In genomic region chr11:51257006-51257405, GRCm38 (mm10) we compare ENCODE assay signal across 25 mouse cellular contexts. TPM values are rescaled to one million over a fixed set of nuclear protein-coding genes. Genes with fewer than 3 reads are reported as not detected.
DNase-seq lines count a peak whose midpoint lies in the region; ATAC-seq lines count a peak whose summit lies in the region.
"Had no signal": no experiment of that assay in that cellular context is flagged by ENCODE, and none has a peak within 500 bp of the region (broad histone marks: within the 10 kb centered on the region; RNA-seq: fewer than 3 reads in every experiment).

No protein-coding gene starts in this region.

- DNase-seq in heart, adult 11 months, result peak; percentile 50
- DNase-seq in heart, postnatal 4 days, result no peak
- DNase-seq in 416B (ENCODE audit: low read depth), result peak; percentile 29
- no peak for DNase-seq in natural killer cell, adult 2 months (ENCODE audit: low spot score in 2 of 2)
- DNase-seq: adrenal gland, adult 2 months; adrenal gland, postnatal 10 days; adrenal gland, postnatal 25 days; cerebellum, adult 11 months; cerebellum, adult 18-20 months; cerebellum, adult 8-10 months; cerebellum, adult 9-11 months; cerebellum, postnatal 25 days; forebrain, postnatal 0 days had no signal

- no peaks in the 10 kb centered on the region for H3K36me3 ChIP-seq in kidney, embryonic 16.5 days (ENCODE audit: insufficient read depth, low read length)
- H3K36me3 ChIP-seq: embryonic facial prominence, embryonic 10.5 days; embryonic facial prominence, embryonic 12.5 days; forebrain, embryonic 15.5 days had no signal

- H3K27me3 ChIP-seq in kidney, embryonic 16.5 days (ENCODE audit: insufficient read depth, low read length), result no peaks in the 10 kb centered on the region
- H3K27me3 ChIP-seq: embryonic facial prominence, embryonic 12.5 days; forebrain, embryonic 13.5 days; forebrain, embryonic 15.5 days had no signal

- H3K4me3 ChIP-seq in kidney, embryonic 16.5 days (ENCODE audit: low read length), result no peak overlapping the region
- H3K4me3 ChIP-seq: embryonic facial prominence, embryonic 10.5 days; embryonic facial prominence, embryonic 12.5 days; forebrain, embryonic 13.5 days; forebrain, embryonic 15.5 days had no signal

- 87% methylated on average over 4 of the region's 4 CpGs for WGBS in kidney, embryonic 16.5 days

- no peak overlapping the region for H3K27ac ChIP-seq in kidney, embryonic 16.5 days (ENCODE audit: low read length)
- H3K27ac ChIP-seq: embryonic facial prominence, embryonic 10.5 days; embryonic facial prominence, embryonic 12.5 days; forebrain, embryonic 13.5 days; forebrain, embryonic 15.5 days had no signal

- no peaks in the 10 kb centered on the region for H3K4me1 ChIP-seq in kidney, embryonic 16.5 days (ENCODE audit: insufficient read depth, low read length)
- H3K4me1 ChIP-seq: embryonic facial prominence, embryonic 12.5 days; forebrain, embryonic 13.5 days; forebrain, embryonic 15.5 days had no signal

- no peak overlapping the region for H3K4me2 ChIP-seq in kidney, embryonic 16.5 days (replicated peaks; ENCODE audit: low read depth, low read length)
- H3K4me2 ChIP-seq: embryonic facial prominence, embryonic 12.5 days; forebrain, embryonic 13.5 days; forebrain, embryonic 15.5 days had no signal

- no peak overlapping the region for H3K9ac ChIP-seq in kidney, embryonic 16.5 days (replicated peaks; ENCODE audit: low read length)
- H3K9ac ChIP-seq: embryonic facial prominence, embryonic 12.5 days; forebrain, embryonic 13.5 days; forebrain, embryonic 15.5 days; forebrain, postnatal 0 days had no signal

- ATAC-seq in megakaryocyte, adult 5-6 weeks (ENCODE audit: poor library complexity, severe bottlenecking), result peak; percentile 52
- ATAC-seq in kidney, embryonic 16.5 days (ENCODE audit: low FRiP score, low TSS enrichment), result no peak
- ATAC-seq: forebrain, embryonic 13.5 days; forebrain, embryonic 15.5 days; forebrain, postnatal 0 days had no signal

- H3K9me3 ChIP-seq in kidney, embryonic 16.5 days (ENCODE audit: low read length), result no peaks in the 10 kb centered on the region
- H3K9me3 ChIP-seq: embryonic facial prominence, embryonic 10.5 days; embryonic facial prominence, embryonic 12.5 days; forebrain, embryonic 13.5 days; forebrain, embryonic 15.5 days had no signal

RNA-seq across cellular contexts. Expression of gene Clk4, which starts 4.5 kb away (rescaled TPM):
- 10 to 100 TPM; 49.5 to 55.0 TPM for total RNA-seq in heart, postnatal 4 days (2021)
- total RNA-seq in megakaryocyte, adult 5-6 weeks (2015), result 152 and 158 TPM in 2 replicates
- total RNA-seq in megakaryocyte, adult 5-6 weeks (2017), result 162 and 164 TPM in 2 replicates
- 113 and 128 TPM in 2 replicates for polyA plus RNA-seq in kidney, embryonic 16.5 days (2015; fragmentation: Nextera tagmentation; extraction: Ambion mirVana)

RNA-seq across cellular contexts. Expression of gene BC049762, which starts 5.8 kb away (rescaled TPM):
- total RNA-seq in heart, postnatal 4 days (2021), result not detected
- total RNA-seq in megakaryocyte, adult 5-6 weeks (2015), result not detected in 2 replicates
- not detected in 2 replicates for total RNA-seq in megakaryocyte, adult 5-6 weeks (2017)
- polyA plus RNA-seq in kidney, embryonic 16.5 days (2015; fragmentation: Nextera tagmentation; extraction: Ambion mirVana), result 0.21 and 0.29 TPM in 2 replicates
- total RNA-seq: adrenal gland, postnatal 25 days; forebrain, postnatal 0 days; MEL had no signal
- polyA plus RNA-seq: cortical plate, adult 2 months had no signal

RNA-seq across cellular contexts. Expression of gene Col23a1, which starts 32.7 kb away (rescaled TPM):
- 1 to 10 TPM; 5.7 to 6.0 TPM for total RNA-seq in heart, postnatal 4 days (2021)
- total RNA-seq in megakaryocyte, adult 5-6 weeks (2015), result 0.60 and 3.1 TPM in 2 replicates
- total RNA-seq in megakaryocyte, adult 5-6 weeks (2017), result 0.04 and 1.2 TPM in 2 replicates
- polyA plus RNA-seq in kidney, embryonic 16.5 days (2015; fragmentation: Nextera tagmentation; extraction: Ambion mirVana), result 5.2 and 5.8 TPM in 2 replicates

RNA-seq across cellular contexts. Expression of gene Gm12569, which starts 36.7 kb away (rescaled TPM):
- total RNA-seq in heart, postnatal 4 days (2021), result not detected
- total RNA-seq in megakaryocyte, adult 5-6 weeks (2015), result not detected in 2 replicates
- total RNA-seq in megakaryocyte, adult 5-6 weeks (2017), result not detected in 2 replicates
- polyA plus RNA-seq in kidney, embryonic 16.5 days (2015; fragmentation: Nextera tagmentation; extraction: Ambion mirVana), result not detected in 2 replicates
- total RNA-seq: adrenal gland, adult 2 months; adrenal gland, postnatal 10 days; adrenal gland, postnatal 25 days; adrenal gland, postnatal 4 days; forebrain, postnatal 0 days; MEL had no signal
- polyA plus RNA-seq: adrenal gland, adult 2 months; brain, embryonic 14.5 days; cortical plate, adult 2 months; embryonic facial prominence, embryonic 10.5 days; embryonic facial prominence, embryonic 12.5 days; embryonic facial prominence, embryonic 14.5 days; forebrain, embryonic 11.5 days; forebrain, embryonic 13.5 days; forebrain, embryonic 15.5 days; forebrain, postnatal 0 days had no signal

Comparison
In these comparisons a context has a peak if more than half of its experiments do, and no peak if none do; other contexts are left out.
1. DNase-seq: peak in heart, adult 11 months (single experiment) and 416B (single experiment); none in heart, postnatal 4 days (single experiment) and natural killer cell, adult 2 months (0 of 2).